Mouse (Mus musculus): ENCODE measurements at regions not wholly inside any gene's neighbourhood (a gene's known extent, or its start where the extent isn't known, plus 50 kb on each side); places are given as distances from the start of the nearest gene placed in this dataset.

DNA sequence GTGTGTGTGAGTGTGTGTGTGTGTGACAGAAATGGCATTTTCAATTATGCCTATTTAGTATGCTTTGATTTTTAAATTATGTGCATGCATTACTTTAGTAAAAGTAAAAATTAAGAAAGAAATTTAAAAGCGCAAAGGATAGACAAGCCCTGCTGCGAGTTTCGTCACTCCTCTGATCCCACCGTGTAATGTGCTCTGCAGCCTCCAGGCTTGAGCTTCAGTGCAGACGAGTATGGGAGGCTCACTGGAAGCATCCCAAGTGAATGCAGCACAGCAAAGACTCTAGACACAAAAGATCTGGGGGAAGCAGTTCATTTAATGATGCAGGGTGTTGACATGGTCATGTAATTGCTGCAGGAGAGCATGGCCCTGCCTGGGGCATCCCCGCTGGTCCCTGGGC lies 71.1 kb upstream of the Kazn start:
- intact Hi-C loops (cut with DNase I): no loop called here
- TF ChIP-seq CTCF (IDR thresholded peaks at IDR 0.05): peak; percentile 14; the same call in 1 of the 2 replicates
- no peak for DNase-seq (ENCODE audit: extremely low spot score in 1 of 2, low spot score in 2 of 2)
- H3K27ac ChIP-seq: no peak overlapping the region
- H3K4me3 ChIP-seq: no peak overlapping the region

DNA sequence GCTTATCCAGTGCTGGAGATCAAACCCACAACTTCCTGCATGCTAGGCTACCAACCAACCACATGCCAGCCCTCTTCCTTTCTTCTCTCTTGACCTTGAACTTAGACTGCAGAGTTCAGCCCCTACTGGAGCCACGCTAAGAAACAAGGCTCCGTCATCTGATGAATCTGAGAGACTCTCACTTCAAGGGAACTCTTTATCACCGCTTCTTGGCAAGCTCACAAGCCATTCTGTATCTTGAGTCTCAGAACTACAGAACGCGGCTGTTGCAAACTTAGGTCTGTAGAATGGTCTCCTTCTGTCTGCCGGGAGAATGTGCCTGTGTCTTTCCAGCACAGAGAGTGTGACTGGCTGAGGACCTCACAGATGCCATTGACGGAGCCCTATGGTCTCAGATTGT lies 69.1 kb upstream of the Kazn start:
- DNase-seq (ENCODE audit: extremely low spot score in 1 of 2, low spot score in 2 of 2): no peak
- no peak for TF ChIP-seq CTCF (IDR thresholded peaks at IDR 0.05)
- Histone ChIP-seq H3K27ac (no peak overlapping the region), H3K4me3 (no peak overlapping the region)
- intact Hi-C loops (cut with DNase I): no loop called here

- Histone ChIP-seq H3K27ac (no peak overlapping the region), H3K4me3 (no peak overlapping the region)
- no peak for DNase-seq (ENCODE audit: extremely low spot score in 1 of 2, low spot score in 2 of 2)
- intact Hi-C loops (cut with DNase I): no loop called here
- TF ChIP-seq CTCF (IDR thresholded peaks at IDR 0.05): no peak
Measured at GRCm38 (mm10) chr4:142307321-142307720, 68.1 kb upstream of the Kazn start.

GRCm38 (mm10) chr4:142306076-142306475 lies 66.9 kb upstream of the Kazn start:
- intact Hi-C loops (cut with DNase I): no loop called here
- no peak for DNase-seq (ENCODE audit: extremely low spot score in 1 of 2, low spot score in 2 of 2)
- TF ChIP-seq CTCF (IDR thresholded peaks at IDR 0.05): no peak

GRCm38 (mm10) chr4:142303374-142304020 lies 64.3 kb upstream of the Kazn start:
- no peak overlapping the region for H3K4me3 ChIP-seq
- no peak for DNase-seq (ENCODE audit: extremely low spot score in 1 of 2, low spot score in 2 of 2)
- no peak for TF ChIP-seq CTCF (IDR thresholded peaks at IDR 0.05)
- intact Hi-C loops (cut with DNase I): no loop called here
- H3K27ac ChIP-seq: no peak overlapping the region; the same call in 1 of the 2 replicates

More at GRCm38 (mm10) chr4:142306076-142306475, 66.9 kb upstream of the Kazn start:
- Histone ChIP-seq H3K4me3 (no peak overlapping the region), H3K27ac (no peak overlapping the region)

GRCm38 (mm10) chr4:142302724-142303120 lies 63.5 kb upstream of the Kazn start:
- DNase-seq (ENCODE audit: extremely low spot score in 1 of 2, low spot score in 2 of 2): no peak
- TF ChIP-seq CTCF (IDR thresholded peaks at IDR 0.05): no peak
- Histone ChIP-seq H3K4me3 (no peak overlapping the region), H3K27ac (peak overlapping the region; percentile 79)
- intact Hi-C loops (cut with DNase I): no loop called here

GRCm38 (mm10) chr4:142302041-142302723 lies 63.0 kb upstream of the Kazn start:
- intact Hi-C loops (cut with DNase I): no loop called here
- Histone ChIP-seq H3K4me3 (no peak overlapping the region), H3K27ac (peak overlapping the region; percentile 79)
- TF ChIP-seq CTCF (IDR thresholded peaks at IDR 0.05): no peak
- peak in 1 of 2 experiments; percentile 34 for DNase-seq (ENCODE audit: extremely low spot score in 1 of 2, low spot score in 2 of 2)

GRCm38 (mm10) chr4:142298770-142299337 lies 59.7 kb upstream of the Kazn start:
- no peak for DNase-seq (ENCODE audit: extremely low spot score in 1 of 2, low spot score in 2 of 2)
- H3K27ac ChIP-seq: no peak overlapping the region
- H3K4me3 ChIP-seq: no peak overlapping the region
- intact Hi-C loops (cut with DNase I): no loop called here
- TF ChIP-seq CTCF (IDR thresholded peaks at IDR 0.05): no peak

DNA sequence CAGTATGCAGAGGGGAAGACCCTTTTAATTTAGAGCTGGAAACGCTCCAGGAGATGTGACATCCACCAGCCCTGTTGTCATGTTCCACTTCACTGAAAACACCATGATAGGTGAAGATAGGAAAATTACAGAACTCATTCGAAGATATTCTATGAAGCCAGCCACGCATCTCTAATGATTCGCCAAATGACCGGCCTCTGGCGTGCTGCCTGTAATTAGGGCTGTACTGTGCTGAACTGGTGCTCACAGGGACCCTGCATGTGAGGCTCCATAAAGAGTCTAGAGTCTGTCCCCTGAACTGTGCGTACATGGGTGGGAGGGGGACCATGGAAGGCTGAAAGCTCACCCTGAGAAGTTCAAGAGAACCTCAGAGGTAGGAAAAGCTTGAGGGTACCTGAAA lies 53.6 kb upstream of the Kazn start:
- Histone ChIP-seq H3K4me3 (no peak overlapping the region), H3K27ac (no peak overlapping the region)
- intact Hi-C loops (cut with DNase I): no loop called here
- no peak for TF ChIP-seq CTCF (IDR thresholded peaks at IDR 0.05)
- DNase-seq (ENCODE audit: extremely low spot score in 1 of 2, low spot score in 2 of 2): no peak

DNA sequence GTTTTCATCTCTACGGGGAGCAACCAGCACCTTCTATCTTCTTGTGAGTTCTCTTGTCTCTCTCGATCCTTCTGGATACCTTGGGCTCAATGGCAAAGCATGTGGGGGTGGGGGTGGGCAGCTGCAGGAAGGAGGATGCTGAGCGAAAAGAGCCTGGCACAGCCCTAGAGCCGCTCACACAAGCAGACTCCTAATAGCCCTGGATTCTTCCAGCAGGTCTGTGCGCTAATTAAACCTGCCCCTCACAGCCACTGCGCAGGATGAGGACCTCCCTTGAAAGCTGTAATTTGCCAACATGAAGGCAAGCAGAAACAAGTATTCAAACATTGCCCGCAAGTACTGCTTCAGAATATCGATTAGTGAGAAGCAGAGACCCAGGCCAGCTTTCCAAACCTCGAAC lies 53.1 kb upstream of the Kazn start:
- Histone ChIP-seq H3K4me3 (no peak overlapping the region), H3K27ac (no peak overlapping the region)
- no peak for TF ChIP-seq CTCF (IDR thresholded peaks at IDR 0.05)
- intact Hi-C loops (cut with DNase I): no loop called here
- DNase-seq (ENCODE audit: extremely low spot score in 1 of 2, low spot score in 2 of 2): no peak

DNA sequence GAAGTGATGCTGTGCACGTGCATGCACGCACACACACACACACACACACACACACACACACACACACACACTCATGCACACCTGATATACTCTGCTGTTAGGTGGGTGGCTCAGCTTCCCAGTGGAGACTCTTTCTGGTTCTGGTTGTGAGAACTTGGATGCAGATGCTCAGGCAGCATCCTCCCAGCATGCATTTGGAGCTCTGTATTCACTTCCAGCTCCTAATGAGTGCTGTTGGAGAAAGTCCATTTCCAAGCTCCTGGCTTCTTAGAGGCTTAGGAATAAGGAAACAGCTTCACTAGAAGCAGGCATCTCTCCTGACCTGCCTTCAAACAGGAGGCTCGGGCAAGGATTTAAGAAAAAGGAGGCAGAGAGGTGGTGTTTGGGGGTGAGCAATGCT lies 52.2 kb upstream of the Kazn start:
- TF ChIP-seq CTCF (IDR thresholded peaks at IDR 0.05): no peak
- Histone ChIP-seq H3K4me3 (no peak overlapping the region), H3K27ac (no peak overlapping the region)
- intact Hi-C loops (cut with DNase I): no loop called here
- DNase-seq (ENCODE audit: extremely low spot score in 1 of 2, low spot score in 2 of 2): no peak

All from left cerebral cortex, adult 2 months (tissue).